Mouse (Mus musculus) spleen, adult 2 months (tissue): ENCODE data around the gene Jarid2.

ENCODE experiments used
- CTCF ChIP-seq: fragments of 200-500 bp; IDR thresholded peaks from 2 replicates; pipeline ENCODE4 v1.5.1; 2011; ENCODE audit warnings: mild to moderate bottlenecking, inconsistent platforms; ENCODE audit not compliant: insufficient read depth, insufficient read length, insufficient replicate concordance; ENCODE audit errors: extremely low read depth
- POLR2A ChIP-seq: fragments of 200-500 bp; IDR thresholded peaks from 2 replicates; pipeline ENCODE4 v1.6.1; 2011; ENCODE audit warnings: low read depth, low read length, inconsistent platforms

DNA sequence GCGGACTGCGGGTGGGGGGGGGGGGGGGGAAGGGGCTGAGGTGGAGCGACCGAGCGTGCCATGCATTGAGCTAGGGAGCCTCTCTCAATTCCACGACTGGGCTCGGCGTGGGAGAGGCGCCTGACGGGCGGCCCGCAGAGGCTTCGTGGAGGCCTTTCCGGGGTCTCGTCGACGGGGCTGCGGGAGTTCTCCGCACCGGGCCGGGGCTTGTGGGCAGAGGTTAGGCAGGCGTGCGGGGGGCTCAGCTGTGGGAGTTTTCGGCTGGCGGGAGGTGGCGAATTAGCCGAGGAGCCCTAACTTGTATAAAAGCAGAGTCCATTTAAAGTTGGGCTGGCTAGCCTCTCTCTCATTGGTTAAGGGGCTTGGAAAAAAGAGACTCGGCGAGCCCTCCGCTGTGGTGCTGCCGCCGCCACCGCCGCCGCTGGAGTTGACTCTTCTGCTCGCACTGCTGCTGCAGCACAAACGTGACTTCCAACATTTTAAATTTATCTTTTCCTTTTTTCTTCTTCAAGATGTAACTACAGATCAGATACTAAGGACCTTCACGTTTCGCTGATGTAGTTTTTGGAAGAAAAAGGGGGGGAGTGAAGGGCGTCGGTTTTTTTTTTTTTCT, 1.8 kb downstream of the Jarid2 start:
- no peak for TF ChIP-seq CTCF
- TF ChIP-seq POLR2A, result peak; percentile 98
